Mouse (Mus musculus) embryonic facial prominence, embryonic 14.5 days (tissue): ENCODE measurements around the gene Rcor3. TPM values are rescaled to one million over a fixed set of nuclear protein-coding genes. Genes with fewer than 3 reads are reported as not detected.

ENCODE experiments used
- ATAC-seq: fragments of 200-750 bp; cut with Nextera tagmentation; 2 replicates; pipeline ENCODE4 v1.8.0; 2017; ENCODE audit warnings: low read depth, moderate number of reproducible peaks, moderate TSS enrichment
- DNase-seq: peaks from one replicate; pipeline ENCODE4 v3.0.0-alpha.2; 2015; ENCODE audit warnings: low spot score
- H3K27ac ChIP-seq: fragments of 300-500 bp; sonication (generic); replicated peaks from 2 replicates; pipeline ENCODE4 v1.5.1; 2014; ENCODE audit warnings: low read depth, mild to moderate bottlenecking, low read length, moderate library complexity
- H3K27me3 ChIP-seq: fragments of 300-500 bp; sonication (generic); replicated peaks from 2 replicates; pipeline ENCODE4 v1.6.1; 2014; ENCODE audit warnings: low read length; ENCODE audit not compliant: control insufficient read depth, insufficient read depth
- H3K36me3 ChIP-seq: fragments of 300-500 bp; sonication (generic); 2 replicates; pipeline ENCODE4 v1.6.1; 2014; ENCODE audit warnings: low read length, mixed read lengths; ENCODE audit not compliant: control insufficient read depth, insufficient read depth
- H3K4me1 ChIP-seq: fragments of 300-500 bp; sonication (generic); 2 replicates; pipeline ENCODE4 v1.6.1; 2014; ENCODE audit warnings: antibody characterized with exemption, low read length; ENCODE audit not compliant: control insufficient read depth, insufficient read depth
- H3K4me2 ChIP-seq: fragments of 300-500 bp; sonication (generic); 2 replicates; pipeline ENCODE4 v1.6.1; 2014; ENCODE audit warnings: low read depth, mild to moderate bottlenecking, low read length, moderate library complexity, mixed read lengths
- H3K4me3 ChIP-seq: fragments of 300-500 bp; sonication (generic); 2 replicates; pipeline ENCODE4 v1.5.1; 2014; ENCODE audit warnings: low read depth, mild to moderate bottlenecking, low read length
- H3K9ac ChIP-seq: fragments of 300-500 bp; sonication (generic); 2 replicates; pipeline ENCODE4 v1.6.1; 2014; ENCODE audit warnings: low read depth, mild to moderate bottlenecking, low read length, moderate library complexity, mixed read lengths
- H3K9me3 ChIP-seq: fragments of 300-500 bp; sonication (generic); 2 replicates; pipeline ENCODE4 v1.6.1; 2016; ENCODE audit warnings: low read length; ENCODE audit not compliant: control insufficient read depth
- WGBS: fragments of 180-500 bp; shearing (Covaris S2); extraction: QIAGEN DNeasy Blood & Tissue Kit; methylation state at CpG from one replicate; pipeline ENCODE4 v1.1.7; 2014; 5-methylcytosine and 5-hydroxymethylcytosine counted together
- polyA plus RNA-seq: library from polyadenylated mRNA; unstranded; fragments of >200 nt; fragmentation: Nextera tagmentation; extraction: Ambion mirVana; gene quantifications from 2 replicates; pipeline ENCODE4 v1.2.1, GENCODE M21; 2014

Rcor3 gene
- polyA plus RNA-seq, 1 experiment from 2014 or later = 32.6 TPM

DNA sequence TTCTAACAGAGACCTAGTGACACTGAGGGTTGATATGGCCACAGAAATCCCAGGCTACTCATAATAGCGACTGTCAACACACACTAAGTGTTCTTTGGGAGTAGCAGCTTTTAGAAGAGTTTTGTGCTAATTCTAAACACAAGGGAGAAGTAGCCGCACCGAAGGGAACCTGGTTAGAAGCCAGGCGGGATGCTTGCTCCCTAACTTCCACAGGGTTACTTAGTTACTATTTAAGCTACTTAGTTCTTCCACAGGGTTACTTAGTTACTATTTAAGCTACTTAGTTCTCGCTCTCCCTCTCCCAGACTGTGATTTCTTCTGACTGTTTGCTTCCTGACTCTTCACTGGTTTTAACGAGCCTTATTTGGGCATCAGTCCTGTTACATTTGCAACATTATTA is 34.7 kb downstream of the Rcor3 start:
- Histone ChIP-seq H3K9me3 (no peaks in the 10 kb centered on the region), H3K4me2 (no peak overlapping the region), H3K9ac (no peak overlapping the region), H3K27ac (no peak overlapping the region), H3K4me1 (no peaks in the 10 kb centered on the region), H3K27me3 (no peaks in the 10 kb centered on the region), H3K36me3 (peaks cover 55% of the 10 kb centered on the region), H3K4me3 (no peak overlapping the region)
- DNase-seq = no peak
- WGBS = 86% methylated on average over 6 of the region's 6 CpGs
- no peak for ATAC-seq

DNA sequence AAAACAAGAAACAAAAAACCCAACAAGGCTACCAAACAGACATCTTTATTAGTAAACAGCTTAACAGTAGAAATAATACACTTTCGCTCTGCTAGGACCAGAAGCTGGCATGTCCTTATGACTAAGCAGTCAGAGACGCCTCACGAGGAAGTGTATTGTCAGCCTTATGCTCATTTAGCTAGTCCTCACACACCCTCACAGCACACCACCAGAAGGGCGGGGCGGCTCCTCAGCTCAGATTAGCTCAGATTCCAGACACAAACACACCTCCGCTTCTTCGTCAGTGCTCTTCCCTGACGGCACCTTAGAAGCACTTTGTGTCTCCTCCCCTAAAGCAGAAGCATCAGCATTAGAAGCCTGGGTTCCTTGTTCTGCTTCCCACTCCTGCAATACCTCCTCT is 36.5 kb downstream of the Rcor3 start:
- WGBS = 84% methylated on average over 8 of the region's 8 CpGs
- ATAC-seq (no peak), DNase-seq (no peak)
- Histone ChIP-seq H3K27ac (no peak overlapping the region), H3K4me3 (no peak overlapping the region), H3K36me3 (peaks cover 45% of the 10 kb centered on the region), H3K9ac (no peak overlapping the region), H3K4me2 (no peak overlapping the region), H3K4me1 (no peaks in the 10 kb centered on the region), H3K27me3 (no peaks in the 10 kb centered on the region), H3K9me3 (no peaks in the 10 kb centered on the region)

DNA sequence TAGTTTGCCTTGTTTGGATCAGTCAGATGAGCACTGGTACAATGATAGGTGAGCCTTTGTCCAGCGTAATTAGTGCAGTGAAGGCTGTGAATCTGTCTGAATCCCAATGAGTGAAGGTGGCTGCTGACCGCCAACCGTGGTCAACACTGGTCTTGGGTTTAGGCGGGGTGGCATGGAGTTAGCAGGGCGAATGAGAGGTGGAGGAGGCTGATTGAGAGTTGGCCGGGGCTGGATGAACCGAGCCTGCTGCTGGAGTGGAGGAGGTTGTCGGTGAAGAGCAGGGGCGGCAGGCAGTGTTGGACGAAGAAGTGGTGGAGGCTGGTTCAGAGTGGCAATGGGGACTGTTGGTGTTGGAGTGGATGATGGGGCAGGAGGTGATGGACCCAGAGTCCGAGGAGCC is 37.1 kb downstream of the Rcor3 start:
- WGBS = 94% methylated on average over 11 of the region's 11 CpGs
- no peaks in the 10 kb centered on the region for H3K9me3 ChIP-seq

DNA sequence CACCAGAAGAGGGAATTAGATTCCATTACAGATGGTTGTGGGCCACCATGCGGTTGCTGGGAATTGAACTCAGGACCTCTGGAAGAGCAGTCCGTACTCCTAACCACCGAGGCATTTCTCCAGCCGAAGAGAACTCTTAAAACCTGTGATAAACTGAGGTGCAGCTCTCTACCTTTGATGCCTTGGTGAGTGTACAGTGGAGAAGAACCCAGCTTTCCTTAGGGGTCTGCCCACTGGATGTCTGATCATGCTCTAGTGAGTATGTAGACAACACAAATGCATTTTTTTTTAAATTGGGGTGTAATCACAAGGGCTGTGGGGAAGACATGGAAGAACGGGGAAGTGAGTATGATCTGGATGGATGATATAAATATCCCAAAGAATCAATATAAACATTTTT is 42.2 kb downstream of the Rcor3 start:
- no peak overlapping the region for H3K4me3 ChIP-seq
- WGBS = 92% methylated on average over 5 of the region's 5 CpGs
- H3K4me1 ChIP-seq = peaks cover 10% of the 10 kb centered on the region
- ATAC-seq (no peak), DNase-seq (no peak)
- peaks cover 9% of the 10 kb centered on the region for H3K36me3 ChIP-seq
- no peak overlapping the region for H3K4me2 ChIP-seq
- H3K27ac ChIP-seq = no peak overlapping the region
- no peak overlapping the region for H3K9ac ChIP-seq
- no peaks in the 10 kb centered on the region for H3K27me3 ChIP-seq
- no peaks in the 10 kb centered on the region for H3K9me3 ChIP-seq

More for the DNA sequence above, 37.1 kb downstream of the Rcor3 start:
- H3K27me3 ChIP-seq = no peaks in the 10 kb centered on the region
- DNase-seq = no peak
- H3K36me3 ChIP-seq = peaks cover 39% of the 10 kb centered on the region
- no peak overlapping the region for H3K4me2 ChIP-seq
- H3K4me3 ChIP-seq = no peak overlapping the region
- no peaks in the 10 kb centered on the region for H3K4me1 ChIP-seq
- ATAC-seq = no peak
- H3K27ac ChIP-seq = no peak overlapping the region
- H3K9ac ChIP-seq = no peak overlapping the region

DNA sequence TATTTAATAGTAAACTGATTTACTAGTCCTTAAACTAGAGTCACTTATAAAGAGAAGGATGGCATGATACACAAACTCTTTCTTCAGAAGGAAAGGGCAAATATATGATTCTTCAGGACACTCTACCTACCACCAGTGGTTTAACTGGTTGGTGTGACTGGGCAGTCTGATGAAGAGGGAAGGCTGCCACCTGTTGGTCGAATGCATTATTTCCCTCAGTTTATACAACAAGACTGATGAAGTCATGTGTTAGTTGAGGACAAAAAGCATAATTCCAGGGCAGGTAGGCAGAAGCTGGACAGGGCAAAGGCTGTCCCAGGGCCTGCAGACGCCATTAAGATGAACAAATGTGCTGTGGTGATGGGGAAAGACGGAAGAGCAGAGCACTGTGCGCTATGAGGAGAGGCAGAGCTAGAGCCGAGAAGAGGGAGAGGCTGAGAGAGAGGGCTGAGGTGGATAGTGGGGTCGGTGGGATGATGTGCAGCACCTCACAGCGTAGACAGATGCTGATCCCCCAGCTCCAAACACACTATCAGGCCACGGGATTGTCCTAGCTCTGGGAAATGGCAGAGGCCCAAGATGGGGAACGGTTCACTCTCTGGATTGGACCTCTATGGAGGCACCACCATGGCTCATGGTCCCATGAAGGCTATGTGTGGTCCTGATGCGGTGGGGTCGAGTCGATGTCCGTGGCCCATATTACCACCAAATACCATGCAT is 43.3 kb downstream of the Rcor3 start:
- no peaks in the 10 kb centered on the region for H3K27me3 ChIP-seq
- H3K27ac ChIP-seq = no peak overlapping the region
- WGBS = 61% methylated on average over 13 of the region's 13 CpGs
- H3K4me1 ChIP-seq = peaks cover 17% of the 10 kb centered on the region
- H3K9ac ChIP-seq = no peak overlapping the region
- H3K36me3 ChIP-seq = peaks cover 6% of the 10 kb centered on the region; the same call in 1 of the 2 replicates
- H3K4me3 ChIP-seq = no peak overlapping the region
- H3K9me3 ChIP-seq = no peaks in the 10 kb centered on the region
- DNase-seq (peak; percentile 69), ATAC-seq (no peak)
- H3K4me2 ChIP-seq = no peak overlapping the region

DNA sequence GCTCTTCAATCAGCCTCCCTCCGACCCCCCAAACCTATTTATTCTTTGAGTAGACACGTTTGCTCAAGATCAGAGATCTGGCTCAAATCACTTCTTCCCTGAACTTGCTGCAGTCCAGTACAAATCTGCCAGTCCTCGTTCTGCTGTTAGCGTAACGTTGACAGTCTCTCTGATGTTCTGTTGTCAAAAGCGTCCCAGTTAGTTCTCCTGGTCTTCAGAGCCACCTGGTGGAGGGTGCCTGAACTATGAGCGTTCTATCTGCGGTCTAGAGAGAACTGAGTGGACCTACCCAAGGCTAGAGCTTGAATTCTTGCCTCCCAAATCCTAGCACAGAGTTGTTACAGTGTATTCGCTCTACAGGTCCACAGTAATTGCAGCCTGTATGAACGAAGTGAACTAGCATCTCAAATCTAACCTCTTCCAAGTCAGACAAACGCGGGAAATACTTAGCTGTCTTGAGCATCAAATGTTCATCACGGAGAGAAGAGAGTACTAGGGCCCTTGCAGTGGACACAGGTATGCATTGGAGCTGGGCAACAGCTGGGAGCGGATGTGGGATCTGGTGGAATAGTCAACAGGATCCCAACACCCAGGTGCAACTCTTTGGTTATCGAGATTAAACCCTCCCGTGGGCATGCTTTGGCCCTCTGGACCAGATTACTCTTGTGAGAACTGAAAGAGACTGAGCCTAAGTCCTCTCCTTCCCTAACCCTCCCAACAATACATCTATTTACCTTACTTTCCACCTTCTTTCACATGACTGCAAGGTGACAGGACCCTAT is 44.8 kb downstream of the Rcor3 start:
- peak; percentile 92 for DNase-seq
- Histone ChIP-seq H3K27ac (no peak overlapping the region), H3K9ac (peak overlapping the region; percentile 77; the same call in 1 of the 2 replicates), H3K36me3 (no peaks in the 10 kb centered on the region; the same call in 1 of the 2 replicates), H3K4me2 (peak overlapping the region; percentile 92), H3K9me3 (no peaks in the 10 kb centered on the region), H3K4me1 (peaks cover 23% of the 10 kb centered on the region), H3K27me3 (no peaks in the 10 kb centered on the region), H3K4me3 (peak overlapping the region; percentile 64)
- 31% methylated on average over 16 of the region's 16 CpGs for WGBS
- peak; percentile 82 for ATAC-seq

DNA sequence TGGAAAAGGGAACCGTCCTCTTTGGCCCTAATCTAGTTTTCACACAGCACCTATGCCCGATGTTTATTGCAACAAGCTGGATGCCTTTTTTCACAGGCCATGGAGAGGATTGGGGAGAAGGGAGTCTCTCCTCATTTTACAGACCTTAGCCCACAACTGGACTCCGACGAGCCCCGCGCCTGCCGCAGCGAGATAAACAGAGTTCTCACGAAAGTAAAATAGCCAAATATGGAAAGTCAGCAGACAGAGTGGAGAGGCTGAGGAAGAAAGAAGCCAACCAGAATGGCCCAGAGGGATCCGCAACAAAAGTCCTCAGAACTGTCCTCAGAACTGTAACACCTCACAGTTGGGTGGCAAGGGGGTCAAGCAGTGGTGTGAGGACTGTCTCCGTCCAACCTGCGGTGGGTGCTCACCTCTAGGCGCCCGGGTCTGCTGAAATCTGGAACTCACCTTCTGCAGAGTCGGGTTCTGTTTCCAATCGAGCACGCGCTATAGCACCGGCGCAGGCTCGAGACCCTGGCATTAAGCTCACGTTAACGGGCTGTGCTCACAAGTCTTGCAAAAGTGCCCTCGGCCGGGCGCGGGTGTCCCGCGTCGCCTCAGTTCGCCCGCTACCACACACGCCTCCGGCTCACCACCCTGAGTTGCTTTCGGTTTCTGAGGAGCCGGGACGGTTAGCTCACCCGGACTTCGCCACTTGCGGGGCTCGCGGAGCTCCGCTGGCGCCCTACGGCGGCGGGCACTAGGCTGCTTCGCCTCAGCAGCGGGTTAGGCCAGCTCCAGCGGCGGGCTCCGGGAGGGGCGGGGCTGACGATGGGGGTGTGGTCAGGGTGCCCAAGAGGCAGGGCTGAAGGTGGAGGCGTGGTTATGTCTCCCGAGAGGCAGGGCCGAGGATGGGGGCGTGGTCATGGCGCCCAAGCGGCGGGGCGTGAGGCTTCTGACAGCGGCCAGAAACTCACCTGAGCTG is 45.8 kb downstream of the Rcor3 start, which contains the start of gene Traf5:
Gene Traf5, minus strand, starts transcription at position 754 of the 967 bp plus-strand sequence.
- Histone ChIP-seq H3K27ac (peak within 1 kb of the TSS; percentile 82), H3K36me3 (no peaks in the 10 kb centered on the region), H3K4me1 (peaks cover 25% of the 10 kb centered on the region), H3K4me3 (peak within 1 kb of the TSS; percentile 64), H3K9me3 (no peaks in the 10 kb centered on the region), H3K27me3 (no peaks in the 10 kb centered on the region), H3K4me2 (peak within 1 kb of the TSS; percentile 92), H3K9ac (peak within 1 kb of the TSS; percentile 77)
- ATAC-seq (peak; percentile 97), DNase-seq (peak; percentile 96)
- WGBS = 2% methylated on average over 46 of the region's 63 CpGs
